Mouse (Mus musculus) liver, embryonic 14.5 days (tissue): ENCODE results near the gene Ugt1a2. TPM values are rescaled to one million over a fixed set of nuclear protein-coding genes. Genes with fewer than 3 reads are reported as not detected.
A peak's percentile ranks its signal among the peaks of the same experiment; 100 is the strongest.

ENCODE experiments used
- ATAC-seq: fragments of 200-750 bp; cut with Nextera tagmentation; 2 replicates; pipeline ENCODE4 v1.8.0; 2017; ENCODE audit warnings: moderate number of reproducible peaks, mild to moderate bottlenecking, moderate library complexity; ENCODE audit not compliant: insufficient read depth
- DNase-seq, 3 experiments: peaks; one replicate each; pipeline ENCODE4 v3.0.0-alpha.2; 2012 to 2013; ENCODE audit warnings: low read depth in 3 of 3, low spot score in 3 of 3
- H3K27ac ChIP-seq: fragments of 300-500 bp; sonication (generic); 2 replicates; pipeline ENCODE4 v1.5.1; 2014; ENCODE audit warnings: moderate library complexity, mild to moderate bottlenecking, control low read depth, inconsistent platforms
- H3K27me3 ChIP-seq: fragments of 300-500 bp; sonication (generic); 2 replicates; pipeline ENCODE4 v1.6.1; 2014; ENCODE audit warnings: mild to moderate bottlenecking, low read length, moderate library complexity; ENCODE audit not compliant: control insufficient read depth, insufficient read depth
- H3K36me3 ChIP-seq: fragments of 300-500 bp; sonication (generic); replicated peaks from 2 replicates; pipeline ENCODE4 v1.6.1; 2014; ENCODE audit warnings: low read depth; ENCODE audit not compliant: control insufficient read depth, insufficient read depth
- H3K4me1 ChIP-seq, 2 experiments: fragments of 200-500 bp in 1 of 2; fragments of 300-500 bp in 1 of 2; sonication (generic) in 1 of 2; replicated peaks; 2 replicates each; pipeline ENCODE4 v1.6.1; 2012 to 2014; ENCODE audit warnings: antibody characterized with exemption in 1 of 2, inconsistent platforms in 1 of 2, low read length in 1 of 2; ENCODE audit not compliant: control insufficient read depth in 2 of 2, insufficient read depth in 2 of 2
- H3K4me2 ChIP-seq: fragments of 300-500 bp; sonication (generic); 2 replicates; pipeline ENCODE4 v1.6.1; 2014; ENCODE audit warnings: low read depth, mild to moderate bottlenecking, control low read depth, moderate library complexity
- H3K4me3 ChIP-seq, 2 experiments: fragments of 200-500 bp in 1 of 2; fragments of 300-500 bp in 1 of 2; sonication (generic) in 1 of 2; 2 replicates each; pipeline ENCODE4 v1.5.1; 2012 to 2014; ENCODE audit warnings: low read depth in 2 of 2, low read length in 2 of 2, mild to moderate bottlenecking in 2 of 2, control low read depth in 1 of 2, inconsistent platforms in 1 of 2, moderate library complexity in 1 of 2; ENCODE audit not compliant: insufficient read depth in 1 of 2
- H3K9ac ChIP-seq: fragments of 300-500 bp; sonication (generic); replicated peaks from 2 replicates; pipeline ENCODE4 v1.6.1; 2014; ENCODE audit warnings: mild to moderate bottlenecking, control low read depth, moderate library complexity
- H3K9me3 ChIP-seq: fragments of 300-500 bp; sonication (generic); 2 replicates; pipeline ENCODE4 v1.6.1; 2016; ENCODE audit warnings: low read length, mixed read lengths; ENCODE audit not compliant: control insufficient read depth
- CTCF ChIP-seq: IDR thresholded peaks from 2 replicates; pipeline ENCODE4 v1.5.1; 2016; ENCODE audit warnings: antibody characterized with exemption, low read depth, control low read depth
- EP300 ChIP-seq: IDR thresholded peaks from 2 replicates; pipeline ENCODE4 v1.6.1; 2016; ENCODE audit warnings: antibody characterized with exemption, low read depth
- WGBS: fragments of 180-500 bp; shearing (Covaris S2); extraction: QIAGEN DNeasy Blood & Tissue Kit; methylation state at CpG from one replicate; pipeline ENCODE4 v1.1.7; 2014; ENCODE audit not compliant: insufficient replicate concordance; 5-methylcytosine and 5-hydroxymethylcytosine counted together
- polyA plus RNA-seq, 2 experiments: library from polyadenylated mRNA; depleted of rRNA in 1 of 2; stranded (reverse) in 1 of 2; unstranded in 1 of 2; fragments of >200 nt; fragmentation: Nextera tagmentation in 1 of 2; extraction: Ambion mirVana in 1 of 2; gene quantifications; 2 replicates each; pipeline versions ENCODE4 v1.2.1 to v1.2.3; 2012 to 2014

Gene Ugt1a2
- polyA plus RNA-seq, 2 experiments: 0.02 TPM; not detected in 1

- no peaks in the 10 kb centered on the region for H3K36me3 ChIP-seq
- H3K4me1 ChIP-seq: no peaks in the 10 kb centered on the region
- no peak overlapping the region for H3K9ac ChIP-seq
- TF ChIP-seq EP300 (no peak), CTCF (no peak)
- no peak overlapping the region for H3K27ac ChIP-seq
- H3K4me2 ChIP-seq: no peak overlapping the region
- H3K4me3 ChIP-seq: no peak overlapping the region
- H3K27me3 ChIP-seq: no peaks in the 10 kb centered on the region
- DNase-seq (no peak), ATAC-seq (no peak)
- peaks cover 33% of the 10 kb centered on the region for H3K9me3 ChIP-seq
- WGBS: 49% methylated on average over 14 of the region's 14 CpGs
Observed at GRCm38 (mm10) chr1:88233421-88234247, 33.2 kb downstream of the Ugt1a2 start.

DNA sequence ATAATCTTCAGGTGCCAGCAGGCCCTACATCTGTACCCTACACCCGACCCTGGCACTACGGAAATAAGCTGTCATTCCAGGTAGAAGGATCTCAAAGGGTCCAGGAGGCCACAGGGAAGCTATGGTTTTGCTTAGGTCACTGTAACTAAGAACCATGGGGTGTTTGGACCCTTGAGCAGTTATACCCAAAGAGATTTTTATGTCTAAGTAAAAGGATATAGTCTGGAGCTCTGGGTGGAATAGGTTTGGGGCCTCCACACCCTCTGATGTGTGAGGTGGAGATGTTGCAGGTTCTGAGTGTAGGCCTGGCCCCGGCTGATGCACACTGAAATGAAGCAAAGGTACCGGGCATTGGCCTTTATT lies 33.8 kb downstream of the Ugt1a2 start:
- H3K9ac ChIP-seq: no peak overlapping the region
- DNase-seq (no peak), ATAC-seq (no peak)
- TF ChIP-seq EP300 (no peak), CTCF (no peak)
- no peak overlapping the region for H3K4me2 ChIP-seq
- H3K4me3 ChIP-seq: no peak overlapping the region
- peaks cover 35% of the 10 kb centered on the region for H3K9me3 ChIP-seq
- H3K27me3 ChIP-seq: no peaks in the 10 kb centered on the region
- H3K4me1 ChIP-seq: no peaks in the 10 kb centered on the region
- WGBS: 44% methylated on average over 4 of the region's 4 CpGs
- H3K36me3 ChIP-seq: no peaks in the 10 kb centered on the region
- no peak overlapping the region for H3K27ac ChIP-seq

DNA sequence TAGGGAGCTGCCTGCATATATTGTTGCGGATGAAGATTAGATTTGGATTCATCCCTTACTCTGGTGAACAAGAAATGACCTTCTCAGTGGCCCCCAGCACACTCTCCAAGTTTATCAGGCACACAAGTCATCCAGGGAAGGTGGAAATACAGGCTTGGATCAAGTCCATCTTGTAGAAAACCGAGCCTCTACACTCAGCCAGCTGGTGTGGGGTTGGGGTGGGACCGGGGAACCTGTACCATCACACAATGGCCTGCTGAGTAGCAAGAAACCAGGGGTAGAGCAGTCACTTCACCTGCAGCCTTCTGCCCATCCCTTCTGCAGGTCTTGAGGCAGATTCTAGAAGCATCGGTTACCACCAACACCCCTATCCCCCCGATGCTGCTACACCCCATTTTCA lies 34.2 kb downstream of the Ugt1a2 start:
- Histone ChIP-seq H3K4me1 (no peaks in the 10 kb centered on the region), H3K4me3 (no peak overlapping the region), H3K27ac (no peak overlapping the region), H3K9ac (no peak overlapping the region), H3K9me3 (peaks cover 33% of the 10 kb centered on the region), H3K27me3 (no peaks in the 10 kb centered on the region), H3K36me3 (no peaks in the 10 kb centered on the region), H3K4me2 (no peak overlapping the region)
- TF ChIP-seq EP300: no peak
- no peak for TF ChIP-seq CTCF
- DNase-seq: no peak
- WGBS: 27% methylated on average over 5 of the region's 5 CpGs
- ATAC-seq: no peak

DNA sequence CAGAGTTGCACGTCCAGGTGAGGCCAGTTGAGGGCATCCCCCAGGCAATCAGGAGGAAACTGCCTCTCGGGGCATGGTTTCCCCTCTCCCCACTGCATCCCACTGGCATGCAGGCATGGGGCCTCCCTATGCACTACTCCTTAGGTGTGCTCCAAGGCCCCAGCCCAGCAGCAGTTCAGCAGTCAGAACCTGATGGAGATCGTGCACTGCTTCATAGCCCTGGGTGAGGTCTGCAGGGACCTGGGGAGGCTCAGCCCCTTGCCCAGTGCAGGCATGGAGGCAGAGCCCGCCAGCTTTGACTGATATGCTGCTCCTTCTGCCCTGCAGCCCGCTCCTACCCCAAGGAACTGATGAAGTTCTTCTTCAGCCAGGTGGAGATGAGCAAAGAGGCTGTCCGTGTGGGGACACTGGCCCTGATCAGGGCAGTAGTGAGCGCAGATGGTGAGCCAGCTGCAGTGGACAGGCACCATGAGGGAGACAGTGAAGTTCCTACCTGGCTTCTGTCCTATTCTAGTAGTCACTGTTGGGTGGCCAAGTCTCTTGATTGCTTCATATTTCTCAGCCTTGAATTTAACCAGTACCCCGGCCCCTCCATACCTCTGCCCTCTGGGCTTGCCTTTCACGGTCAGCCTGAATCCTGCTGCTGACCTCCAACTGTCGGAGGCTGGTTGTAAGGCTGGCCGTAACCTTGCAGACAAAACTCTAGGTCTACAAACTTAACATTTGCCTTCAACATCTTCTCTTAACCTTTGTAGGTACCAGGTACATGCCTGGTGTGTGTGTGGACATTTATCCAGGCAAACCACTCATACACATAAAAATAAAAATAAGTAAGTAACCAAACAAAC lies 34.9 kb downstream of the Ugt1a2 start:
- ATAC-seq (peak; percentile 12; the same call in 1 of the 2 replicates), DNase-seq (no peak)
- Histone ChIP-seq H3K27ac (no peak overlapping the region), H3K36me3 (no peaks in the 10 kb centered on the region), H3K9ac (no peak overlapping the region), H3K4me3 (no peak overlapping the region), H3K4me1 (no peaks in the 10 kb centered on the region), H3K27me3 (no peaks in the 10 kb centered on the region), H3K9me3 (peaks cover 36% of the 10 kb centered on the region), H3K4me2 (no peak overlapping the region)
- TF ChIP-seq CTCF: no peak
- TF ChIP-seq EP300: no peak
- 48% methylated on average over 11 of the region's 11 CpGs for WGBS

- Histone ChIP-seq H3K4me1 (no peaks in the 10 kb centered on the region), H3K9me3 (peaks cover 43% of the 10 kb centered on the region), H3K27ac (no peak overlapping the region), H3K9ac (no peak overlapping the region), H3K36me3 (no peaks in the 10 kb centered on the region), H3K4me3 (no peak overlapping the region), H3K4me2 (no peak overlapping the region), H3K27me3 (no peaks in the 10 kb centered on the region)
- WGBS: 37% methylated on average over 4 of the region's 4 CpGs
- DNase-seq (no peak), ATAC-seq (no peak)
- no peak for TF ChIP-seq EP300
- TF ChIP-seq CTCF: no peak
Observed at GRCm38 (mm10) chr1:88235894-88236415, 35.6 kb downstream of the Ugt1a2 start.
